Mouse (Mus musculus) right cerebral cortex, postnatal 25 days (tissue): Measurements from ENCODE around the gene Slc35b2.

Experiments
- DNase-seq: peaks from one replicate; pipeline ENCODE4 v3.0.0; 2022

Slc35b2 gene

GRCm38 (mm10) chr17:45566360-45567161 is 2.9 kb downstream of the Slc35b2 start:
- peak; percentile 30 for DNase-seq

GRCm38 (mm10) chr17:45567162-45567601 is 3.5 kb downstream of the Slc35b2 start:
- DNase-seq: no peak

GRCm38 (mm10) chr17:45568990-45569389 is 5.3 kb downstream of the Slc35b2 start:
- DNase-seq: no peak

GRCm38 (mm10) chr17:45569999-45570398 is 6.3 kb downstream of the Slc35b2 start:
- DNase-seq: no peak

- DNase-seq: peak; percentile 77
Measured at GRCm38 (mm10) chr17:45572103-45573086, 8.7 kb downstream of the Slc35b2 start.

GRCm38 (mm10) chr17:45573087-45573779 is 9.6 kb downstream of the Slc35b2 start, which contains the start of gene Hsp90ab1:
Hsp90ab1 (minus strand) TSS chr17:45573271.
- peak; percentile 99 for DNase-seq

GRCm38 (mm10) chr17:45573780-45574123 is 10.1 kb downstream of the Slc35b2 start:
- peak; percentile 95 for DNase-seq

GRCm38 (mm10) chr17:45574129-45574761 is 10.6 kb downstream of the Slc35b2 start:
- peak; percentile 87 for DNase-seq

- DNase-seq: no peak
Measured at GRCm38 (mm10) chr17:45575123-45575897, 11.6 kb downstream of the Slc35b2 start.

- no peak for DNase-seq
Measured at GRCm38 (mm10) chr17:45578242-45578641, 14.6 kb downstream of the Slc35b2 start.

GRCm38 (mm10) chr17:45578843-45579242 is 15.2 kb downstream of the Slc35b2 start:
- no peak for DNase-seq

GRCm38 (mm10) chr17:45579554-45579953 is 15.9 kb downstream of the Slc35b2 start:
- DNase-seq: no peak

- DNase-seq: no peak
Measured at GRCm38 (mm10) chr17:45580958-45581477, 17.3 kb downstream of the Slc35b2 start.

- peak; percentile 51 for DNase-seq
Measured at GRCm38 (mm10) chr17:45581567-45581983, 17.9 kb downstream of the Slc35b2 start.

- DNase-seq: no peak
Measured at GRCm38 (mm10) chr17:45582188-45582587, 18.5 kb downstream of the Slc35b2 start.

- DNase-seq: no peak
Measured at GRCm38 (mm10) chr17:45582715-45583355, 19.2 kb downstream of the Slc35b2 start.

- peak; percentile 38 for DNase-seq
Measured at GRCm38 (mm10) chr17:45584096-45584896, 20.6 kb downstream of the Slc35b2 start.

- peak; percentile 52 for DNase-seq
Measured at GRCm38 (mm10) chr17:45584939-45585678, 21.4 kb downstream of the Slc35b2 start.
